In the genomic region with DNA sequence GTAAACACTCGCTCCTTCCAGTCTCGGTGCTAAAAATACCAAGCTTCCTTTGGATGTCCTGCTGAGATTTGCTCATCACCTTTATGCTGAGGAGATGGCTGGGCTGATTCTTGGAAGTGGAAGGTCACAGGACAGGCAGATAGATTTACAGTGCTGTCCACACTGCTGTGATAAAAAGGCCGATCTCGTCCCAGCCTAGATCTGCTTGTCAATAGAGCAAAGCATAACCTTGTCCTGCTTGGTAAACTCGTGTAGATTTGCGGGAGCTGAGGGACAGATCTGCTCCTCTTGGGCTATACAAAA, we compare ENCODE assay signal across 8 mouse cellular contexts. TPM values are rescaled to one million over a fixed set of nuclear protein-coding genes. Genes with fewer than 3 reads are reported as not detected.
DNase-seq lines count a peak whose midpoint lies in the region; ATAC-seq and TF ChIP-seq lines count a peak whose summit lies in the region.

No protein-coding gene starts in this region.

- no peak for TF ChIP-seq EP300 in lung, postnatal 0 days (IDR thresholded peaks at IDR 0.05)

- peaks cover 28% of the 10 kb centered on the region for H3K4me1 ChIP-seq in lung, postnatal 0 days (ENCODE audit: insufficient read depth, low read depth, low read length)
- H3K4me1 ChIP-seq in limb, embryonic 12.5 days (replicated peaks) = peaks cover 26% of the 10 kb centered on the region

- H3K36me3 ChIP-seq in lung, postnatal 0 days (ENCODE audit: insufficient read depth, low read length) = no peaks in the 10 kb centered on the region
- H3K36me3 ChIP-seq in limb, embryonic 12.5 days = no peaks in the 10 kb centered on the region
- H3K36me3 ChIP-seq in splenic B cell, adult 2 months (ENCODE audit: control insufficient read depth, insufficient read depth, low read length, poor library complexity, severe bottlenecking) = no peaks in the 10 kb centered on the region

- H3K27ac ChIP-seq in lung, postnatal 0 days (ENCODE audit: low read length) = peak overlapping the region; percentile 85
- H3K27ac ChIP-seq in limb, embryonic 12.5 days = no peak overlapping the region; the same call in 1 of the 2 replicates

- intact Hi-C loops in gastrocnemius, postnatal 14 days (cut with DNase I; ENCODE audit: low total_unique reads) = no loop called here

- peak overlapping the region; percentile 77 for H3K4me2 ChIP-seq in lung, postnatal 0 days (replicated peaks; ENCODE audit: low read depth, low read length)
- peak overlapping the region; percentile 81 for H3K4me2 ChIP-seq in limb, embryonic 12.5 days

- no peaks in the 10 kb centered on the region for H3K9me3 ChIP-seq in lung, postnatal 0 days (ENCODE audit: low read length)
- no peaks in the 10 kb centered on the region for H3K9me3 ChIP-seq in limb, embryonic 12.5 days

- no peak for TF ChIP-seq CTCF in lung, postnatal 0 days (IDR thresholded peaks at IDR 0.05)

- WGBS in lung, postnatal 0 days = 6% methylated on average over 6 of the region's 6 CpGs
- 5% methylated on average over 6 of the region's 6 CpGs for WGBS in limb, embryonic 12.5 days

- peak overlapping the region; percentile 33 for H3K9ac ChIP-seq in lung, postnatal 0 days (replicated peaks; ENCODE audit: low read depth)
- peak overlapping the region; percentile 54; the same call in 1 of the 2 replicates for H3K9ac ChIP-seq in limb, embryonic 12.5 days (replicated peaks)

- no peak for DNase-seq in cerebellum, postnatal 25 days
- no peak for DNase-seq in lung, postnatal 0 days (ENCODE audit: low spot score)
- DNase-seq in lung, postnatal 4 days = no peak
- DNase-seq in splenic B cell, adult 2 months (ENCODE audit: low read depth, low spot score) = peak; percentile 30
- DNase-seq in gastrocnemius, postnatal 4 days (ENCODE audit: low spot score in 2 of 2) = no peak
- no peak for DNase-seq in gastrocnemius, postnatal 14 days

- H3K27me3 ChIP-seq in lung, postnatal 0 days (replicated peaks; ENCODE audit: insufficient read depth, low read length) = no peaks in the 10 kb centered on the region
- no peaks in the 10 kb centered on the region for H3K27me3 ChIP-seq in limb, embryonic 12.5 days
- H3K27me3 ChIP-seq in splenic B cell, adult 2 months (ENCODE audit: control insufficient read depth, insufficient read depth, low read length, poor library complexity, severe bottlenecking) = no peaks in the 10 kb centered on the region

- peak overlapping the region; percentile 90 for H3K4me3 ChIP-seq in lung, postnatal 0 days (ENCODE audit: low read depth, low read length)
- H3K4me3 ChIP-seq in limb, embryonic 12.5 days (replicated peaks) = peak overlapping the region; percentile 82

- ATAC-seq in cerebellum, adult (ENCODE audit: insufficient number of reproducible peaks, low FRiP score, low TSS enrichment) = peak; percentile 32; the same call in 1 of the 2 replicates
- ATAC-seq in lung, postnatal 0 days = no peak
- ATAC-seq in limb, embryonic 12.5 days (ENCODE audit: insufficient number of reproducible peaks, insufficient read depth, low FRiP score, low TSS enrichment, low read depth) = no peak

RNA-seq across cellular contexts. Expression of gene Tspan14, which starts 0.9 kb away (rescaled TPM):
- 77.3 and 84.9 TPM in 2 replicates for polyA plus RNA-seq in lung, postnatal 0 days (2015; fragmentation: Nextera tagmentation; extraction: Ambion mirVana)
- 68.4 and 70.1 TPM in 2 replicates for polyA plus RNA-seq in limb, embryonic 12.5 days (2016; fragmentation: Nextera tagmentation; extraction: Ambion mirVana)
- total RNA-seq in gastrocnemius, postnatal 4 days (2021) = 10 to 100 TPM; 29.0 to 29.4 TPM
- total RNA-seq in gastrocnemius, postnatal 14 days (2021) = 10 to 100 TPM; 16.3 to 16.8 TPM

RNA-seq across cellular contexts. Expression of gene Fam213a, which starts 46.0 kb away (rescaled TPM):
- polyA plus RNA-seq in lung, postnatal 0 days (2015; fragmentation: Nextera tagmentation; extraction: Ambion mirVana) = 40.6 and 50.1 TPM in 2 replicates
- polyA plus RNA-seq in limb, embryonic 12.5 days (2016; fragmentation: Nextera tagmentation; extraction: Ambion mirVana) = 35.3 and 39.4 TPM in 2 replicates
- total RNA-seq in gastrocnemius, postnatal 4 days (2021) = 10 to 100 TPM in 1 of 2 experiments, 1 to 10 TPM in 1; 9.2 to 16.2 TPM
- 1 to 10 TPM; 8.4 to 9.7 TPM for total RNA-seq in gastrocnemius, postnatal 14 days (2021)
